Mouse (Mus musculus) liver, embryonic 14.5 days (tissue): ENCODE results near the gene Fcrlb. TPM values are rescaled to one million over a fixed set of nuclear protein-coding genes. Genes with fewer than 3 reads are reported as not detected.

Experiments
- ATAC-seq: fragments of 200-750 bp; cut with Nextera tagmentation; 2 replicates; pipeline ENCODE4 v1.8.0; 2017; ENCODE audit warnings: moderate number of reproducible peaks, mild to moderate bottlenecking, moderate library complexity; ENCODE audit not compliant: insufficient read depth
- DNase-seq, 3 experiments: peaks; one replicate each; pipeline ENCODE4 v3.0.0-alpha.2; 2012 to 2013; ENCODE audit warnings: low read depth in 3 of 3, low spot score in 3 of 3
- H3K27ac ChIP-seq: fragments of 300-500 bp; sonication (generic); 2 replicates; pipeline ENCODE4 v1.5.1; 2014; ENCODE audit warnings: moderate library complexity, mild to moderate bottlenecking, control low read depth, inconsistent platforms
- H3K27me3 ChIP-seq: fragments of 300-500 bp; sonication (generic); 2 replicates; pipeline ENCODE4 v1.6.1; 2014; ENCODE audit warnings: mild to moderate bottlenecking, low read length, moderate library complexity; ENCODE audit not compliant: control insufficient read depth, insufficient read depth
- H3K36me3 ChIP-seq: fragments of 300-500 bp; sonication (generic); replicated peaks from 2 replicates; pipeline ENCODE4 v1.6.1; 2014; ENCODE audit warnings: low read depth; ENCODE audit not compliant: control insufficient read depth, insufficient read depth
- H3K4me1 ChIP-seq, 2 experiments: fragments of 200-500 bp in 1 of 2; fragments of 300-500 bp in 1 of 2; sonication (generic) in 1 of 2; replicated peaks; 2 replicates each; pipeline ENCODE4 v1.6.1; 2012 to 2014; ENCODE audit warnings: antibody characterized with exemption in 1 of 2, inconsistent platforms in 1 of 2, low read length in 1 of 2; ENCODE audit not compliant: control insufficient read depth in 2 of 2, insufficient read depth in 2 of 2
- H3K4me2 ChIP-seq: fragments of 300-500 bp; sonication (generic); 2 replicates; pipeline ENCODE4 v1.6.1; 2014; ENCODE audit warnings: low read depth, mild to moderate bottlenecking, control low read depth, moderate library complexity
- H3K4me3 ChIP-seq, 2 experiments: fragments of 200-500 bp in 1 of 2; fragments of 300-500 bp in 1 of 2; sonication (generic) in 1 of 2; 2 replicates each; pipeline ENCODE4 v1.5.1; 2012 to 2014; ENCODE audit warnings: low read depth in 2 of 2, low read length in 2 of 2, mild to moderate bottlenecking in 2 of 2, control low read depth in 1 of 2, inconsistent platforms in 1 of 2, moderate library complexity in 1 of 2; ENCODE audit not compliant: insufficient read depth in 1 of 2
- H3K9ac ChIP-seq: fragments of 300-500 bp; sonication (generic); replicated peaks from 2 replicates; pipeline ENCODE4 v1.6.1; 2014; ENCODE audit warnings: mild to moderate bottlenecking, control low read depth, moderate library complexity
- H3K9me3 ChIP-seq: fragments of 300-500 bp; sonication (generic); 2 replicates; pipeline ENCODE4 v1.6.1; 2016; ENCODE audit warnings: low read length, mixed read lengths; ENCODE audit not compliant: control insufficient read depth
- CTCF ChIP-seq: IDR thresholded peaks from 2 replicates; pipeline ENCODE4 v1.5.1; 2016; ENCODE audit warnings: antibody characterized with exemption, low read depth, control low read depth
- EP300 ChIP-seq: IDR thresholded peaks from 2 replicates; pipeline ENCODE4 v1.6.1; 2016; ENCODE audit warnings: antibody characterized with exemption, low read depth
- WGBS: fragments of 180-500 bp; shearing (Covaris S2); extraction: QIAGEN DNeasy Blood & Tissue Kit; methylation state at CpG from one replicate; pipeline ENCODE4 v1.1.7; 2014; ENCODE audit not compliant: insufficient replicate concordance; 5-methylcytosine and 5-hydroxymethylcytosine counted together
- polyA plus RNA-seq, 2 experiments: library from polyadenylated mRNA; depleted of rRNA in 1 of 2; stranded (reverse) in 1 of 2; unstranded in 1 of 2; fragments of >200 nt; fragmentation: Nextera tagmentation in 1 of 2; extraction: Ambion mirVana in 1 of 2; gene quantifications; 2 replicates each; pipeline versions ENCODE4 v1.2.1 to v1.2.3; 2012 to 2014

The Fcrlb gene
- polyA plus RNA-seq, 2 experiments = 0.03 TPM; not detected in 1

GRCm38 (mm10) chr1:170866992-170867690 lies 45.6 kb downstream of the Fcrlb start:
- Histone ChIP-seq H3K27ac (peak overlapping the region; percentile 63), H3K4me1 (peaks cover 12 to 29% of the 10 kb centered on the region in 2 experiments), H3K4me2 (peak overlapping the region; percentile 74), H3K27me3 (no peaks in the 10 kb centered on the region), H3K9me3 (no peaks in the 10 kb centered on the region), H3K36me3 (no peaks in the 10 kb centered on the region), H3K4me3 (peak overlapping the region; percentile 78 to 88), H3K9ac (peak overlapping the region; percentile 92)
- ATAC-seq = peak; percentile 64
- DNase-seq = no peak
- TF ChIP-seq EP300 (no peak), CTCF (no peak)
- WGBS = 4% methylated on average over 30 of the region's 30 CpGs

GRCm38 (mm10) chr1:170865406-170865805 lies 47.3 kb downstream of the Fcrlb start:
- Histone ChIP-seq H3K4me2 (peak overlapping the region; percentile 29; the same call in 1 of the 2 replicates), H3K36me3 (no peaks in the 10 kb centered on the region), H3K4me1 (peaks cover 16 to 35% of the 10 kb centered on the region in 2 experiments), H3K4me3 (no peak overlapping the region), H3K27me3 (no peaks in the 10 kb centered on the region), H3K9ac (no peak overlapping the region), H3K9me3 (no peaks in the 10 kb centered on the region), H3K27ac (no peak overlapping the region)
- WGBS = 36% methylated on average over 5 of the region's 5 CpGs
- no peak for DNase-seq
- no peak for ATAC-seq
- TF ChIP-seq CTCF = no peak
- TF ChIP-seq EP300 = no peak

GRCm38 (mm10) chr1:170864754-170865153 lies 48.0 kb downstream of the Fcrlb start:
- WGBS = 68% methylated on average over 3 of the region's 3 CpGs

GRCm38 (mm10) chr1:170864234-170864633 lies 48.5 kb downstream of the Fcrlb start:
- H3K4me2 ChIP-seq = no peak overlapping the region
- H3K36me3 ChIP-seq = no peaks in the 10 kb centered on the region
- no peak for DNase-seq
- H3K4me1 ChIP-seq = peaks cover 16 to 41% of the 10 kb centered on the region in 2 experiments
- H3K27me3 ChIP-seq = no peaks in the 10 kb centered on the region
- H3K4me3 ChIP-seq = no peak overlapping the region
- no peak overlapping the region for H3K27ac ChIP-seq
- H3K9ac ChIP-seq = no peak overlapping the region
- ATAC-seq = no peak
- TF ChIP-seq EP300 (no peak), CTCF (no peak)
- H3K9me3 ChIP-seq = no peaks in the 10 kb centered on the region

More at GRCm38 (mm10) chr1:170864754-170865153, 48.0 kb downstream of the Fcrlb start:
- Histone ChIP-seq H3K27me3 (no peaks in the 10 kb centered on the region), H3K9ac (no peak overlapping the region), H3K4me3 (no peak overlapping the region), H3K4me2 (no peak overlapping the region), H3K9me3 (no peaks in the 10 kb centered on the region), H3K27ac (no peak overlapping the region), H3K4me1 (peaks cover 16 to 36% of the 10 kb centered on the region in 2 experiments), H3K36me3 (no peaks in the 10 kb centered on the region)
- DNase-seq = no peak
- no peak for ATAC-seq
- TF ChIP-seq CTCF (no peak), EP300 (no peak)

- H3K27me3 ChIP-seq = no peaks in the 10 kb centered on the region
- no peak overlapping the region for H3K9ac ChIP-seq
- 1% methylated on average over 4 of the region's 4 CpGs for WGBS
- no peak for ATAC-seq
- no peak for TF ChIP-seq CTCF
- TF ChIP-seq EP300 = no peak
- no peak overlapping the region for H3K4me3 ChIP-seq
- peaks cover 17 to 43% of the 10 kb centered on the region in 2 experiments for H3K4me1 ChIP-seq
- no peak for DNase-seq
- no peaks in the 10 kb centered on the region for H3K36me3 ChIP-seq
- H3K4me2 ChIP-seq = peak overlapping the region; percentile 36
- H3K27ac ChIP-seq = peak overlapping the region; percentile 15; the same call in 1 of the 2 replicates
- H3K9me3 ChIP-seq = no peaks in the 10 kb centered on the region
Measured at GRCm38 (mm10) chr1:170863033-170863432, 49.7 kb downstream of the Fcrlb start.
